Mouse (Mus musculus) T-helper 2 cell (primary cell): ENCODE measurements at regions not wholly inside any gene's neighbourhood (a gene's known extent, or its start where the extent isn't known, plus 50 kb on each side); places are given as distances from the start of the nearest gene placed in this dataset.
"Not testable (repeated sequence)": the region's sequence is repeated elsewhere in the genome, so short reads cannot be mapped to it uniquely, and the experiment has no call there.

Experiments
- in situ Hi-C: fragments of 300-600 bp; cut with MboI, MseI; formaldehyde crosslinking; loops from one replicate; pipeline ENCODE4 v1.15.1; 2025; ENCODE audit warnings: high pct_unique_total_duplicates

DNA sequence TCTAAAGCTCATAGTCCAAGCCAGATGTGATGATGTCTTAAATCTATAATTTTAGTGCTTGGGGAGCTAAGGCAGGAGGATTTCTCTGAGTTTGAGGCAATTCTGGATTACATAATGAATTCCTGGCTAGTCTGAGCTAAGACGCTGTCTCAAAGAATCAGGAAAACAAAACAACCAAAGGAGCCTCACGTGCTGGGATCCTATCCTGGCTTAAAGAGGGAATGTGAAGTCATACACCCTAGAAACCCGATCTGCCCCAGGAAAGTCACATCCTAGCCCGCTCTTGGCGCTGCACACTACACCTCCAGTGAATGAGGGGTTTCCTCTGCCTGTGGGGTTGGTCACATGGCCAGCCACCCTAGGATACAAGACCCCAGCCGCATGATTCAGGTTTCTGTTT is 211.2 kb downstream of the Glrx3 start:
- in situ Hi-C loops: no loop called here

DNA sequence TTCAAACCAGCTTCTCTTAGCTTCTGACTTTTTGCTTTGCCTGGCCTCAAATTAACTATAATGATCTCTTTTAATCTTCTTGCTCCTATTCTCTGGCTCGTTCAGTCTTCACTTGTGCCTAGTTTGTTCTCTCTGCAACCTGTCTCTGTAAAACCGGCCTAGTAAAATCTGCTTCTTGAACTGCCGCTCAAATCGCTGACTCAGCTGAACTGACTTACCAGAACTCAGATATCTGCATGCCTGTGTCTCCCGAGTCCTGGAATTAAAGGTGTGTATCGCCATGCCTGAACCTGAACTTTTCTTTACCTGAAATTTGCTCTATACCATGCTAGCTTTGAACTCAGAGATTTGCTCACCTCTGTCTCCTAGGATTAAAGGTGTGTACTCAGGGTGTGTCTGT is 212.2 kb downstream of the Glrx3 start:
- in situ Hi-C loops: no loop called here

GRCm38 (mm10) chr7:137653837-137654236 is 216.4 kb downstream of the Glrx3 start:
- in situ Hi-C loops: no loop called here

DNA sequence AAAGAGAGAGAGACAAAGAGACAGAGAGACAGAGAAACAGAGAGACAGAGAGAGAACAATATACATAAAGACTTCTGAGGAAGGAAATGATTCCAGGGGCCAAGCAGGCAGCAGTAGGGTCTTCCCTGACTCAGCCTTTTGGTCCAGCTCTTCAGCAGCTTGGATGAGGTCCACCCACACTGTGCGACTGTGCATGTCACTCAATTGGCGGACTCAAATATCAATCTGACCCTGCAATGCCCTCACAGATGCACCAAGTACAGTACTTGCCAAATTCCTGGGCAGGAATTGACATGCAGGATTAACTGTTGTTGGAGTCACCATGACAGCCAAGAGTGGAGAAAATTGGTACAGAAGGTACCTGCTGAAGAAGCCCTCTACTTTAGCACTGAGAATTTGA is 229.8 kb downstream of the Glrx3 start:
- in situ Hi-C loops: no loop called here

DNA sequence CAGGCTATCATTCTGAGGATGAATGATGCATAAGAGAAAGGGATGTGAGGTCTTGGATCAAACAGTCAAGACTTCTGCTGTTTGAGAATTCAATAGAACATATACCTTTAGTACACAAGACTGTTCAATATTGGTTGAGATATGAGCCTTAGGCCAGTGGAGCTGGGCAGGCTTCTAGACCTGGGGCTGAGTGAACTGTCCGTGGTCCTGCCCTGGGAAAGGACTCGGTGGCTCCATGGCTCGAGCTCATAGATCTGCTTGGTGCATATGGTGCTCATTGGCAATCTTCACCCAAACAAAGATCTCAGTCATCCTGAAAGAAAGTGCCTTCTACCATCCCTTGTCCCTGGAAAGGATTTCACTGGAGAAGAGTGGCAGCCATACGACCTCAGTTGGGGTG is 233.7 kb downstream of the Glrx3 start:
- in situ Hi-C loops: no loop called here

DNA sequence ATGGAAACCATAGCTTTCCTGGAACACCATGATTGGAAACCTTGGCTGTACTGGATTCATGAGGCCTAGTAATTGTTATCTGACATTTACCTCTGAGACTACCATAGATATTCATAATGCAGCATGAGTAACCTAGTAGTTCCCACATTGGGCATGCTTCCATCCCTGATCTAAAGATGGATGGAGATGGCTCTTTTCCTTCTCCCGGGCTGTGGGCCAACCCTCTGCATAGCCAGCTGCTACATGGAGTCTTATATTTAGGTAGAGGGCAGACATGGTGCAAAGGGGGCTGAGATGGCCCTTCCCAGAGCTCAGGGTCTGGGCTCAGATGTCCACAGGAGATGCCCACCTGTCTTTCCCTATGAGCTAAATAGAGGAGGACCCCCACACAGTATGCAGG is 237.2 kb downstream of the Glrx3 start:
- in situ Hi-C loops: no loop called here

DNA sequence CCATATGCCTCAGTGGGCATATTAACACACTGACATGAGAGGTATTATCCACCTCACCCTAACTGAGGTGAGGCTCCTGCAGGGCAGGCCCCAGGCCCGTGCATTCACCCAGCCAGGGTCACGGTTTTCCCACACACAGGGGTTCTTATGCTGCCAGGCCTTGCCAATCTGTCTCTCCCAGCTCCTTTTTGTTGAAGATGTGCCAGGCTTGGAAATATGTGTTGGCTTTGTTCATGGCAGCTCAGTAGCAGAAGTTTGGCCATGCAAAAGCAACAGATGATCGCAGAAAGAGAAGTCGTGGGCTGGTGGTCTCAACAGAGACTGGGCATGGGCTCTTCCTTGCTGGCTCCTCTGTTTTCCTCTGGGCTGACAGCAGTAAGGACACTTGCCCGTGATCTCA is 238.0 kb downstream of the Glrx3 start:
- in situ Hi-C loops: no loop called here

DNA sequence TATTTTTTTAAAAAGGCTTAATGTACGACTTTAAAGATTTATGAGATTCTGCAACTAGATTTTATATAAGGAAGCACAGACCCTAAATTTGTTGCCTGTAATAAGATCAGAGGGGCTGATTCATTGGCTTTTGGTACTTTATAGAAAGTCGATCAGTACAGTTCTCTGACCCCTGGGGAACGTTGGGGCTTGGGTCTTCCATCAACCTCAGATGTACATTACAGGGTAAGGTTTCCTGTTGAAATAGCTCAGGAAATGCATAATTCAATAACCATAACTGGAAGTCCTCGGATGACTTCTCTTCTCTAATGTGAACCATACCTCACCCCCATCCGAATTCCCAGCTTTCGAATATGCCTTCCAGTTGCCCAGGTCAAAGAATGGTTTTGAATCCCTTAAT is 247.4 kb downstream of the Glrx3 start:
- in situ Hi-C loops: no loop called here

GRCm38 (mm10) chr7:137685320-137685719 is 247.9 kb downstream of the Glrx3 start:
- in situ Hi-C loops: no loop called here

- in situ Hi-C loops: no loop called here
These were observed 259.4 kb downstream of the Glrx3 start for GRCm38 (mm10) chr7:137696831-137697230.

DNA sequence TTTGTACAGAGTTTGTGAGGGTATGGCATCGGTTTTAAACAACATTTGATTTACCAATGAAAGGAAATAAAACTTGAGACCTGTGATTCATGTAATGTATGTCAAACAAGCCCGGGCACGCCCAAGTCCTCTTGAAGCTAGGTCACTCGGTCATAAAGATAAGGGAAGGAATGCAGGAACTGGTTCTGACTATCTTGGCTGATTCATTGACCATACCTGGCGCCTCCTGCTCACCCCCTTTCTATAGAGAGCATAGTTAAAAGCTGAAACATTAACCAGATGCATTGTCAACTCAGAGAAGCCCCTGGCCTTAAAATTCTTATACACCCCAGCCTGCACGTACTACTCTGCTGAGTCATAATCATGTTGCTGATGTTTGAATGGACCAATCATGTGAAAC is 261.1 kb downstream of the Glrx3 start:
- in situ Hi-C loops: not testable (repeated sequence)

GRCm38 (mm10) chr7:137712862-137713261 is 275.4 kb downstream of the Glrx3 start:
- in situ Hi-C loops: no loop called here

- in situ Hi-C loops: no loop called here
These were observed 276.4 kb downstream of the Glrx3 start for GRCm38 (mm10) chr7:137713856-137714255.

DNA sequence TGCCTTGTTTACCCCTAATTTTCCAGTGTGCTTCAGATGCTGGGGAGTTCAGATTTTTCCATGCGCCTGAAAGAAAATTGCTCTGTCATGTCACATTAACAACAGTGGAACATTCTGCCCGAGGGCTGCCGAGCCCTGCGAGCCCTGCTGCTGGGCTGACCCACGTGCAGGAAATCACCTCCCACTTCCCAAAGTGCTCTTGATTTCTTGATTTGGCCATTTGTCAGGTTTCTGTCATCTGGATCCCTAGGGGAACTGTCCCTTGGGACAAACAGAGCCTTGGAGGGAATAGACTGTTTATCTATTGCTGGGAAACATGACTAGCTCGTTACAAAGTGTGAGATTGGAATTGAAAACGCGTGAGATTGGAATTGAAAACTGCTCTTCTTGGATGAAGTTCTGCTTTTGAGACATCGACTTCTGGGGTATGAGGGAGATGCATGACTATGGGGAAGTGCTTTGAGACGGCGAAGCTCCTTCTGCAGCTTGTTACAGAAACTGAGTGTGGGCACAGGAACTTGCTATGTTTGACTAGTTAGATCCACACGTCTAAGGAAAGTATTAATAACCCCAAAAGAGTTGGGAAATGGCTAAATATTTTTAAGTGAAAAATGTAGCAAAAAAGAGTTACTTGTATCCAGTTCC is 277.0 kb downstream of the Glrx3 start:
- in situ Hi-C loops: no loop called here

DNA sequence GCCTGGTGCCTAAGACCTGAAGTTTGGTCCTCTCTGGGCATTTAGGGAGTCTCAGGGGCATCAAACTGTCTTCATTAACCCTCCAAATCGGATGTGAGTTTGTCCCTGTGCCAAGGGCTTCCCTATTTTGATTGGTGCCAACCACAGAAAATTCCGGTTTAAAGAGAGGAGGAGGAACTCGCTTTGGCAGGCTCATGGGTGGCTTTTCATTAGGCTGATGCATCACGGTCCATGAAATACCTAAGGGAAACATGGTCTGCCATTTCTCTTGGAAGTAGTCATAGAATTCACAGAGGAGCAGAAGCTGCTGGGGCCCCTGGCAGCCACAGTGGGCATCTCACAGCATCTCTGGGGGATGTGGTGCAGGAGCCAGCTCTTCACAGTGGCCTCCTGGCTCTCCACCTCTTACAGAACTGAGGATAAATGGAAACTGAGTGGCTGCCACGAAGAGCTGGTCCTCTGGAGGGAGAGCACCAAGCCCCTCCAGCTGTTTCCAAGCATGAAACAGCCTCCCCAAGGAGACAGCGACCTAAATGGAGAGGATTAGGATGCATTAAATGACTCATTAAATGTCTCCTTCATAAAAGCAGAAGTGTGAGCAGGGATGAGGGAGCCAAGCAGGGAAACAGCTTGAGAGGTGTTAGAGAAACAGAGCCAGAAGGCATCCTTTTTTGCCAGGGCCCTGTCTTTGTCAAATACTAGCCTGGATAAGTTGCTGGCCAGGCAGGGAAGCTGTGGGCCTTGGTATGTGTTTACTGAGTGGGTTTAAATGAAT is 277.9 kb downstream of the Glrx3 start:
- in situ Hi-C loops: no loop called here

DNA sequence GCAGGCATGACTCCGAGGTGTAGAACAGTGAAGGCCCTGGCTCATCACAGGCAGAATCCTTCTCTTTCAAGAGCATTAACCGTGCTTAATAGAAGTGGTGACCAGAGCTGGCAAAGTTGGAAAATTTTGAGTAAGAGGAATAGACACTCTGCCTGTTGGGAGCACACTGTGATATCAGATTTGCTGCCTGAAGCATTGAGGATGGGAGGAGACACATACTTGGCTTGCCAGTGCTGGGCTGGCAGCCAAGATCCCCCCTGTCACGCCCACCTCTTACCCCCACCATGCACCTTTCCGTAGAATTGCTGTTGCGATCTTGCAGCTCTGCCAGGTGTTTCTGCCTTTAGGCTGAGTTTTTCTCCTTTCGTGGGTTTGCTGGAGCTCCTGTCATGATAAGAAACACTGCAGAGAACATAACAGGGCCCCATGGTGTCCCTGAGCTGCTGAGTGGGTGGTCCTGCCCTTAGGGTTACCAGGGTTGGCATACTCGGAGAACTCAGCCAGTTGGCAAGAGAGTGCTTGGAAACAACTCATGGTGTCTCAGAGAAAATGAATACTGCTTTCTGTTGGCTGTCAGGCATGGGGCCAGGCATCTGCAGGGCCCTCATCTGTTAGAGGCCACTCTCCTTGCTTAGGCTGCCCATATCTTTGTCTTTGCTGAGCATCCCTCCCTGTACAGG is 286.1 kb downstream of the Glrx3 start:
- in situ Hi-C loops: loop anchor here (10.0 kb wide), 1 partner anchor 489 kb away; no protein-coding TSS in a partner anchor

DNA sequence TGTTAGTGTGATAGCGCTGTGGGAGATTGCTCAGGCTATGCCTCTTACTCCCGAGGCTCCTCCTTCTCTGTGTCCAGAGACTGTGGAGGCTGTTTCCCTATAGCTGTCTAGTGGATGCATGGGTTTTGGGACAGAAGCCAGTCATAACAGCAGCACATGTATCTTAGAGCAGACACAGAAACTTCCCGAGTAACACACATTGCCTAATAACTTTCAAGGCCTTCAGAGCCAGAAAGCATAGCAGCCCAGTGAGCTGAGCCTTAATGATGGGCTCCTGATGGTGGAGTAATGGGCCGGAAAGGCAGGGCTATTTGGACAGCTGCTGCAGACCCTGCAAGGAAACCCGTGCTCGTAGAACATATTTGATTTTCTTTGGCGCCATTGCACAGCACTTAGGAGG is 288.6 kb downstream of the Glrx3 start:
- in situ Hi-C loops: loop anchor here (10.0 kb wide), 1 partner anchor 491 kb away; no protein-coding TSS in a partner anchor

DNA sequence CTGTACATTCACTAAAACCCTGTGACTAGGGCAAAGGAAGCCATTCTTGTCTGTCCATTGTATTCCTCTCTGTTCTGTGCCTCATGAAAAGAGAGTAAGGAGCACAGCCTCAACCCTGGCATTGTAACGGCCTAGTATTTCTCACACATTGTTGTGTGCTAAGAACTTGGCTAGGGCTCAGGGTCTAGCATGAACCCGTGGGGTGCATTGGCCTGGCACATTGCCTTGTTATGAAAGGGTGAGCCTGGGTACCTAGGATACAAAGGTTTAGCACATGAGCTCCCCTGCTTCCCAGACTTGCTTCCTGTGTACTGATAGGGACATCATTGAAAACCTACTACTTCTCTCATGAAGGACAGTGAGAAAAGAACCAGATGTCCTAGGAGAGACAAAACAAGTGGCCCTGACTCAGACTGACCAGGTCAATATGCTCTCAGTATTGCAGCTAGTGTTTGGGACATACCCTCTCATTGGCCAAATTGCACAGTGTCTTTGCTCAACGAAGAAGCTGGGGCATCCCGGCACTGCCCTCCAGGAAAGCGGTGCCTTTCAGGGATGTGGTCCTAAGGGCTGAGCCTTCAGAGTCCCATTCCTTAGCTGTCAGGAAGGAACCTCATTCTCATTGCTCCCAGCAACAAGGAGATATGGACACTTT is 298.6 kb downstream of the Glrx3 start:
- in situ Hi-C loops: no loop called here

- in situ Hi-C loops: loop anchor here (10.0 kb wide), 1 partner anchor 193 kb away; no protein-coding TSS in a partner anchor
These were observed 304.3 kb downstream of the Glrx3 start for GRCm38 (mm10) chr7:137741702-137742101.

- in situ Hi-C loops: loop anchor here (10.0 kb wide), 1 partner anchor 192 kb away; no protein-coding TSS in a partner anchor
These were observed 304.9 kb downstream of the Glrx3 start for GRCm38 (mm10) chr7:137742297-137742751.

DNA sequence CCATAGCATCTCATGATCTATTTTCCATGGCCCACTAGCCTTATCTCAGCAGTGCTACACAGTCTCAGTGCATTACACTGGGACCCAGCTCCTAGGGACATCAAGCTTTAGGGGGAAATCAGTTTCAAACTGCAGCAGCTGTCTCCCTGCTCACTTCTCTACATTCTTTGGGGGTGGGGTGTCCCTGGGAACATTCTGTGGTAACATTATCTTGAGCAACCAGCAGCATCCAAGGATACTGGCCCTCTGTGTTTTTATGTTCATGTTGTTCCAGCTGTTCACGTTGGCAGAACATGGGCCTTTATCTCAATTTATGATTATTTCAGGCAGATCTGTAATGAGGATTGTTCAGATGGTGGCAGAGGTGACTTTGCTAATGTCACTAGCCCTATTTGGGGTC is 308.2 kb downstream of the Glrx3 start:
- in situ Hi-C loops: loop anchor here (10.0 kb wide), 1 partner anchor 189 kb away; no protein-coding TSS in a partner anchor

GRCm38 (mm10) chr7:137745991-137746390 is 308.6 kb downstream of the Glrx3 start:
- in situ Hi-C loops: loop anchor here (10.0 kb wide), 1 partner anchor 189 kb away; no protein-coding TSS in a partner anchor
